Mouse (Mus musculus) thymus, adult 2 months (tissue): ENCODE measurements around the gene 7420426K07Rik. TPM values are rescaled to one million over a fixed set of nuclear protein-coding genes. Genes with fewer than 3 reads are reported as not detected.

Experiments used
- DNase-seq: peaks from one replicate; pipeline ENCODE4 v3.0.0; 2021
- H3K27ac ChIP-seq: fragments of 200-500 bp; 2 replicates; pipeline ENCODE4 v1.5.1; 2012; ENCODE audit warnings: low read length, control low read depth; ENCODE audit not compliant: control insufficient read depth, insufficient read depth
- H3K27me3 ChIP-seq: fragments of 200-500 bp; 2 replicates; pipeline ENCODE4 v1.6.1; 2012; ENCODE audit warnings: mild to moderate bottlenecking, low read length, moderate library complexity, mixed read lengths; ENCODE audit not compliant: control insufficient read depth, insufficient read depth
- H3K36me3 ChIP-seq: fragments of 200-500 bp; 2 replicates; pipeline ENCODE4 v1.6.1; 2012; ENCODE audit warnings: mild to moderate bottlenecking, low read length, moderate library complexity; ENCODE audit not compliant: control insufficient read depth, insufficient read depth
- H3K4me1 ChIP-seq: fragments of 200-500 bp; replicated peaks from 2 replicates; pipeline ENCODE4 v1.6.1; 2012; ENCODE audit warnings: low read length; ENCODE audit not compliant: control insufficient read depth, insufficient read depth
- H3K4me3 ChIP-seq: fragments of 200-500 bp; 2 replicates; pipeline ENCODE4 v1.5.1; 2012; ENCODE audit warnings: mild to moderate bottlenecking, low read length, control low read depth, moderate library complexity; ENCODE audit not compliant: control insufficient read depth, insufficient read depth
- CTCF ChIP-seq: fragments of 200-500 bp; IDR thresholded peaks from 2 replicates; pipeline ENCODE4 v1.5.1; 2012; ENCODE audit warnings: mild to moderate bottlenecking, control low read depth, low read length, moderate library complexity, borderline replicate concordance; ENCODE audit not compliant: control insufficient read depth, poor library complexity, insufficient read depth; ENCODE audit errors: extremely low read depth
- POLR2A ChIP-seq: fragments of 200-500 bp; IDR thresholded peaks from 2 replicates; pipeline ENCODE4 v1.6.1; 2012; ENCODE audit warnings: mild to moderate bottlenecking, low read length, control low read depth, moderate library complexity; ENCODE audit not compliant: control insufficient read depth, poor library complexity, insufficient read depth; ENCODE audit errors: extremely low read depth
- WGBS: fragments of 180-500 bp; shearing (Covaris S2); methylation state at CpG from one replicate; pipeline ENCODE4 v1.1.7; 2018; 5-methylcytosine and 5-hydroxymethylcytosine counted together
- polyA plus RNA-seq: library from polyadenylated mRNA; depleted of rRNA; stranded (reverse); fragments of >200 nt; gene quantifications from 2 replicates; pipeline ENCODE4 v1.2.3, GENCODE M21; 2012; rRNA removed

The 7420426K07Rik gene
- polyA plus RNA-seq, 1 experiment: not detected

- H3K27ac ChIP-seq: no peak overlapping the region
- TF ChIP-seq POLR2A (no peak), CTCF (no peak)
- peaks cover 15% of the 10 kb centered on the region for H3K27me3 ChIP-seq
- no peaks in the 10 kb centered on the region for H3K36me3 ChIP-seq
- DNase-seq: no peak
- H3K4me1 ChIP-seq: no peaks in the 10 kb centered on the region
- H3K4me3 ChIP-seq: no peak overlapping the region
- WGBS: 14% methylated on average over 9 of the region's 9 CpGs
These were observed 50.9 kb downstream of the 7420426K07Rik start for GRCm38 (mm10) chr9:98953830-98954229.

Other genes starting within 250 kb of the 7420426K07Rik start
- gene Prr23a1, start 60.6 kb upstream of the 7420426K07Rik start, polyA plus RNA-seq: not detected in 2 replicates
- not detected in 2 replicates for gene Prr23a2, start 46.6 kb upstream of the 7420426K07Rik start, polyA plus RNA-seq
- gene Prr23a3, start 38.4 kb upstream of the 7420426K07Rik start, polyA plus RNA-seq: not detected in 2 replicates
- gene Foxl2, start 52.2 kb downstream of the 7420426K07Rik start, polyA plus RNA-seq: 0.05 and 0.14 TPM in 2 replicates
- 3.9 and 5.7 TPM in 2 replicates for gene Faim, start 83.3 kb downstream of the 7420426K07Rik start, polyA plus RNA-seq
- gene Gm1123, start 132.6 kb downstream of the 7420426K07Rik start, polyA plus RNA-seq: 0.18 TPM in 1 of 2 replicates, not detected in the other
- gene Pik3cb, start 237.5 kb downstream of the 7420426K07Rik start, polyA plus RNA-seq: 2.7 and 2.9 TPM in 2 replicates